Mouse (Mus musculus) heart, postnatal 25 days (tissue): ENCODE measurements around the gene Creg2. TPM values are rescaled to one million over a fixed set of nuclear protein-coding genes. Genes with fewer than 3 reads are reported as not detected.
A peak's percentile ranks its signal among the peaks of the same experiment; 100 is the strongest.
"Not testable (repeated sequence)": the region's sequence is repeated elsewhere in the genome, so short reads cannot be mapped to it uniquely, and the experiment has no call there.

Experiments
- DNase-seq: peaks from one replicate; pipeline ENCODE4 v3.0.0; 2022; ENCODE audit warnings: low spot score
- intact Hi-C: fragments of 180-260 bp; cut with DNase I; formaldehyde crosslinking; loops from one replicate; pipeline ENCODE4 v1.15.1; 2025
- total RNA-seq, 2 experiments: library from RNA; stranded (reverse); gene quantifications; 2 replicates each; pipeline ENCODE4 v1.2.3; 2021

Creg2 gene
- total RNA-seq, 2 experiments from 2014 or later, result not detected

DNA sequence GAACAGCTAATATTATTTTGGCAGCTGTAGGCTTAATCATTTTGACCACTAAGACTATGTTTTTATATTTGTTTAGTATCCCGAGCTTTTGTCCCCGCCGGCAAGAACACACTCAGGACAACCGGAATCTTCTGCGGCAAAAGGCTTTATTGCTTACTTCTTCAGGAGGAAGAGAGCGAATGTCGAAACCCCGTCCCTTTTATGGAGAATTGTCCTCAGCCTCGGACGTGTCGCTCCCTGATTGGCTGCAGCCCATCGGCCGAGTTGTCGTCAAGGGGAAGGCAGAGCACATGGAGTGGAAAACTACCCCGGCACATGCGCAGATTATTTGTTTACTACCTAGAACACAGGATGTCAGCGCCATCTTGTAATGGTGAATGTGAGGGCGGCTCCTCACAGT, 3.6 kb upstream of the Creg2 start:
- intact Hi-C loops, result not testable (repeated sequence)

DNA sequence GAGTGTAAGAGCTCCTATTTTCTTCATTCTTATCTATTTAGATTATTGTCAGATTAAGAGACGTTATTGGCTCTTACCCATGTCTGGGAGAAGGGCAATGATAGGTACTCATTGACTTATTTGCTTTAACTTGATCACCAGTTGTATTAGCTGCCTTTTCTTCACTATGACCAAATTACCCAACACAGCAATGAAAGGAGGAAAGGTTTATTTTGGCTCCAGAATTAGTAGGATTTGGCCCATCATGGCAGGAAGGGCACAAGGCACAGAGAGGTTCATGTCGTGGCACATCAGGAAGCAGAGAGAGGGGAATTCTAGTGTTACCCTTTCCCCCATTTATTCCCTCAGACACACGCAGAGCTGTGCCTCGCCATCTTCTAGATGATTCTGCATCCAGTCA, 1.8 kb upstream of the Creg2 start:
- no peak for DNase-seq
- intact Hi-C loops, result no loop called here

More for the DNA sequence above, 3.6 kb upstream of the Creg2 start:
- not testable (repeated sequence) for DNase-seq

DNA sequence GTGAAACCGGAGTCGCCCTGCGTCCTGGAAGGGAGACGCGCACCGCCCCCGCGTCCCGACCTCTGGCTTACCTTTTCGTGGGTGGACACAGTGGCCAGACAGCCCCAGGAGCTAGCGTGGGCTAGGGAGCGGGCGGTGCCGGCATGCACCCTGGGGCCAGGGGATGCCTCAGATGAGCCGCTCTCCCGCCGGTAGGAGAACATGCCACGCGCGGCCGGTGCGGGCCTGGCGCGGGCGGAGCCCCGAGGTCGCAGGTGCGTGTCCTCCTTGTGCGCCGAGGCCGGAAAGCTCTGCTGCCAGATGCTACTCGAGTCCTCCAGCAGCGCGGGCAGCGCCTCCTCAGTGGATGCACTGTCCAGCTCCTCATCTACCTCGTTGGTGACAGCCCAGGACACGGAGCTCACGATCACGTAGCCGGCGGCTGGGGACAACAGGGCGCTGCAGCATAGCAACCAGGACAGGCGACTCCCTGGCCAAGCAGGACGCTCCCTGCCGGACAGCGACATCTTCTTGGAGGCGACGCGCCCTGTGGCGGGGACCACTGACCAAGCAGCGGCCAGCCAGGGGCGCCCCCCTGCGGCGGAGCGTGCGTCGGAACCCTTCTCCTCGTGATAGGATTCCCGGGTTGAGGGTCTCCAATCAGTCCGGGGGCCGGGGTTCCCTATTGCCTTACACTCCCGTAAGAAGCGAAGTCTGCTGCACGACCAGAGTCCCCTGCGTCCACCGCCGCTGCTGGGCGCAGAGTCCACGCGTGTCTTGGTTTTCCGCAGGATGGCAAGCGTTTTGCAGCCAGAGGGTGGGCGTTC, 636 bp downstream of the Creg2 start:
- intact Hi-C loops, result no loop called here
- DNase-seq, result peak; percentile 16

DNA sequence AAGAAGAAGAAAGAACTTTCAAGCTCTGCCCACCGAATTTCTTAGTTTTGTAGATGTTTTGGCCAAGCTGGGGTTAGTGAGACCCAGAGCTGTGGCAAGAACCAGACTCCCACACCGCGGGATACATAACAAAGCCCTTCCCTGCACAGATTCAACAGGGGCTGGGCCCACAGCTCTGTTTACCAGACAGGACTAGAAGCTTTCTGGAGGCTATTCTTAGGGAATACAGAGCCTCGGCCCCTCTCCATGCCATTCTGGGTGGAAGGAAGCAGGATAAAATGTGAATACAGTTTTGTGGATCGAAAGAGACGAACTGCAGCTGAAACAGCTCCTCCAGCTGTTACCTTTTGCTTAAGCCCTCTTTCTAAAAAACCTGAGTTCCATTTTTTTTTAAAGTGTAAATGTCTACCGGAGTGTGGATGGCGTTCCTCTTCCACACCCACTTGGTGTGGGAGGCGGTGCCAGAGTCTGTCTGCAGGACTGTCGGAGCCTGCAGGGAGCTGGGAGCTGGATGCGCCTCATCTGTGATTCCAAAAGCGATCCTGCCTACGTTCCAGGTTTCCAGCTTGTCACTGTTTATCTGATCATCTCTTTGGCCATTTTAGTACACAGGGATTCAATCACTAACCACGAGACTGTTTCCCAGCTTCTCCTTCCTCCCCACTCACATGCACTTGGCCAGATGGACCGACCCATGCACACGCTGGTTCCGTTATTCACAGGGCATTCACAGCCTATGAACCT, 1.4 kb downstream of the Creg2 start:
- intact Hi-C loops, result no loop called here
- DNase-seq, result no peak

DNA sequence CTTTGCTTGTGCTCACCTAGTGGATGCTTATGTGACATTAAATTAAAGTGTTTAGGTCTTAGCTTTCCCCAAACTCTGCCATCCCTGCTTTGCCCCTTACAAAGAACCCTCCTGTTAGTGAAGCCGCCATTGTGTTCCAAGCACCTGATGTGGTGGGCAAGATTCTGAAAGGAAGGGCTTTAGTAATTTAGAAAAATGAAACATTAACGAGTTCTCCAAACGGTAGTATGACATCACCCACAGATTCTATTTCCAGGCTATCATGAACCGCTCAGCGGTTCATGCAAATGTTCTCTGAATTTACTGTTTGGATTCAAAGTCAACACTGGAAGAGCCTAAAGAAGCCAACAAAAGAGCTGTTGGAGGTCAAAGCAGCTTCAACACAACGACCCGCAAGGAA, 2.7 kb downstream of the Creg2 start:
- intact Hi-C loops, result no loop called here
- no peak for DNase-seq

DNA sequence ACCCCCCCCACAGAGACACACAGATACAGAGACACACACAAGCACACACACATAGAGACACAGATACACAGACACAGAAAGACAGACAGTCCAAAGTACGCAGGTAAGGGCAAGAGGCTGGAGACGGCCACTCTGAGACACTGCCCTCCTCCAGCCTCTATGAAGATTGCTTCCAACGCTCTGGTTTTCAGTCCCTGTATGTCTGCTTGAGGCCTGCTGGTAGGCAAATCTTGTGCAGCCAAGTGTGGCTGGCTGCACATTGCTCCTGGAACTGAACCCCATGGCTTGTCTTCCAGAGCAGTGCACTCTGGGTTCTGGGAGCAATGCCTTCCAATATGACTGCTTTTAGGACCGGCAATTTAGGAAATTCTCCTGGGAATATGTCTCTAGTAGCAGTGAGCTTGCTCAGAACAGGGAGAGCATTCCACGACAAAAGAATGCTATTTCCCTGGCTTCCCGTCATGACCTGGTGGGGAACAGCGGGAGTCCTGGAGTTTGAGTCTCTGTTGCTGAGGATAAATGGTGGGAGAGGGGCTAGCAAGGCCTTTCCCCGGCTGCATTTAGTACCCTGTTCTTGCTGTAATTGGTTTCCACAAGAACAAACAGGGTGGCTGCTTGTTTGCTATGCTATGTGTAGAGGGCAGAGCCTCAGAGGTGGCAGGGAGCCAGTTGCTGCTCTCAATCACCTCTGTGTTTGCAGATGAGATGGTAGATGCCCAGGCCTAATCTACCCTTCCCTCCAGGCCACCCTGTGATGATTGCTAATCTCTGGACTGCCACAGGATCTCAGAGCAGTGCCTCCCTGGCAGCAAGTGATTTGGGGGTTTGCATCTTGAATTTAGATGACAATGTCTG, 5.1 kb downstream of the Creg2 start:
- intact Hi-C loops, result no loop called here
- DNase-seq, result no peak

DNA sequence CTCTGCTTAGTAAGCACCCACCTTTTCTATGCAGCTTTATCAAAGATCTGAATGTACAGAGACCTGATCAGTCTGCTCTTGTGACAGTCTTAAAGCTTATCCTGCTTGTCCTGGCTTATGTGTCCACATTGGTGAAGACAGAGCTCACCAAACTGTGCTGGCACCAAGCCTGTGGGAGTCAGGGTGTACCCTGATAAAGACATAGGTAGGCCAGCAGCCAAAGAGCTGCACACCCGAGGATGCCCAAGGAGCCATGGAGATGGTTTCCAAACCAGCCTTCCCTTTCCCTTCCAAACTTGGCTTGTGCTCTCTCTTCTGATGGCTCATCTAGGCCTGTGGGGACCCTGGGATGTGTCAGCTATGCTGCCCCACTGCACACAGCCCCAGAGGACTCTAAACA, 6.9 kb downstream of the Creg2 start:
- no peak for DNase-seq
- intact Hi-C loops, result no loop called here

DNA sequence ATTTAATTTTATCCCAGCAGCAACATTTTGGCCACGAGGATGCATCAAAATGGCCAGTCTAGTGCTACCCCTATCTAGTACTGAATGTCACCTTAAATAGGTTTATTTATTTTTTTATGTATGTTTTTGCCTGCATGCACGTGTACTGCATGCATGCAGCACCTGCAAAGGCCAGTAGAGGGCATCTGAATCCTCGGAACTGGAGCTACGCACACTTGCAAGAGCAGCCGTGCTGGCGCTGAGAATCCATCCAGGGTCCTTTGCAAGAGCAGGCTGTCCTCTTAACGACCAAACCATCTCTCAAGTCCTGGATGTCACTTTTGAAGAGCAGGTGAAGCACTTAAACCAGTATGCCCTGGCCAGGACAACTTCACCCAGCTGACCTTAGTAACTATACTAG, 9.6 kb downstream of the Creg2 start:
- intact Hi-C loops, result no loop called here

DNA sequence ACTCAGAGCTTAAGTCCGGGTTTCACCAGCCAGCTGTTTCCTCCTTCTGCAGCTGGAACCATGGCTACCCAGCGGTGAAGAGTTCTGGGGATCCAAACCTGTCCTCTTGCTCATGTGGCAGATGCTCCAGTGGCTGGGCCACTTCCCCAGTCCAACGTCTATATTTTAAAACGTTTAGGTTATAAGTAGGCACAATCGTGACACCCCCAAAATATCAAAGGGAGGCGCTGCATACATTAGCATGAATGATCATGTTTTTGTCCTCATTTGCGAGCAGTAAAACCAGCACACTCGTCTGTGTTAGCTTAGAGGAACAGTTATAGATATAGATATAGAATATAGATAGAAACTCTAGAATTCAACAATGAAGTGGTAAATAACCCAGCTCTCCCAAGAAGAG, 14.1 kb downstream of the Creg2 start:
- DNase-seq, result no peak
- intact Hi-C loops, result no loop called here

More for the DNA sequence above, 9.6 kb downstream of the Creg2 start:
- no peak for DNase-seq

DNA sequence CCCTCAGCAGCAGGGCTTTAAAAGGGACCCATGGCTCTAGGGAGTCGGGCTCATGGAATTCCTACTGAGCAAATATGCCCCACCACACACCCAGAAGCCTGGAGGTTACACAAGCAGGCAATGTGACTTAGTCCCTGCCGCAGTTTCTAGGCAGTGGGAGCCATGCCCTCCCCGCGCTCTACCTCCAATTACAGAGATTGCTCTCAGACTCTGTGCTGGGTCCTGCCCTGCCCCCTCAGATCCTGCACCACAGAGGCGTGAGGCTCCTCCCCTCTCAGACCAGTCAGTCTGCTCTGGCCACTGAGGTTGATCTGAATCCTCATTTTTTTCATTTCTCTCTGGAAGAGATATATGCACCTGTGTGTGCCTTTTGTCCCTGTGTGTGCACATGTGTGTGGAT, 14.6 kb downstream of the Creg2 start:
- no peak for DNase-seq
- intact Hi-C loops, result no loop called here

DNA sequence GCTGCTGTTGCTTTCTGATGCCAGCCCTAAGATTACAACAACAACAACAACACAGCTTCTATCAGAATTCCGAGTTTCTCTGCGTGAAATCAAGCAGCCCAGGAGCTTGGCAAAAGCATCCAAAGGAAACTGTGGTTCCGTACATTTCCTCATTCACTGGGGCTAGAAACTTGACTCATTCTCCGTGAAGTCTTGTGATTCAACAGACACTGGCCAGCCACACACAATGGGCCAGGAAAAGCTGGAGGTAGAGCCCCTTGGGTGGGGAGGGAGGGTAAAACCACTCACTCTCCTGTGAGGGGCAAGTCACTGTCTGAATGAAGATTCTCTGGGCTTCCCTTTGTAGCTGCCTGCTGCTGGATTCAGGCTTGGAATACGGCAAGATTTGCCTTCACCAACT, 15.1 kb downstream of the Creg2 start:
- no peak for DNase-seq
- intact Hi-C loops, result no loop called here

DNA sequence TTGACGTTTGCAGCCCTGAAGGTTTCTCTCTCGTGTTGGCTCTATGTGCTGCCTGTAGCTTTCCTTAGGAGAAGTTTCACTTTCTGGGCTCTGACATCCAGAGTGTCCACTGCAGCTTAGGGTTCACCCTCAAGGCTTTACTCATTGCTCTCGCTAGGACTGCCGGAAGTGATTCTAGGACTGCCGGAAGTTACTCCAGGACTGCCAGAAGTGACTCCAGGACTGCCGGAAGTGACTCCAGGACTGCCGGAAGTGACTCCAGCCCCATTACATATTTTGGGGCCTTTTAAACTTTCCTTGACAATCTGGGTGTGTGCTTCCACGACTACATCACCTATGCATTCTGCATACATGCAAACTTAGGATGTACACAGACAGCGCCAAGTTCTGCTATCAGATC, 22.7 kb downstream of the Creg2 start:
- no peak for DNase-seq
- intact Hi-C loops, result no loop called here

DNA sequence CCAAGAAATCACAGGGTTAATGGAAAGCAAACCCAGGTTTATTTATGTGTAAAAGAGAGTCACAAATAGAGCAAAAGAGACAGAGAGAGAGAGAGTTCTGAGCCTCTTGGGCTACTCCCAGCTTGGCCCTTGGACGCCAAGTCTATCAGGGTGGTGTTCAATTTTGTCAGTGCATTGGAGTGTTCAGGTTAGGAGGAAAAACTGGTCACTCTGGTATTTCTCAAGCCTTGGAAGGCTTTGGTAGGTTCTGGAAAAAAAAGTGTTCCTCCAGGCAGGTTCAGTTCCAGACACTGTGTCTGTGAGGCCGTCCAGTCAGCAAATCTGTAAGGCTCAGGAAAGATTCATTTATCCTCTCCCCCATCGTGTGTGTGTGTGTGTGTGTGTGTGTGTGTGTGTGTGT, 25.8 kb downstream of the Creg2 start:
- intact Hi-C loops, result no loop called here
- DNase-seq, result no peak

DNA sequence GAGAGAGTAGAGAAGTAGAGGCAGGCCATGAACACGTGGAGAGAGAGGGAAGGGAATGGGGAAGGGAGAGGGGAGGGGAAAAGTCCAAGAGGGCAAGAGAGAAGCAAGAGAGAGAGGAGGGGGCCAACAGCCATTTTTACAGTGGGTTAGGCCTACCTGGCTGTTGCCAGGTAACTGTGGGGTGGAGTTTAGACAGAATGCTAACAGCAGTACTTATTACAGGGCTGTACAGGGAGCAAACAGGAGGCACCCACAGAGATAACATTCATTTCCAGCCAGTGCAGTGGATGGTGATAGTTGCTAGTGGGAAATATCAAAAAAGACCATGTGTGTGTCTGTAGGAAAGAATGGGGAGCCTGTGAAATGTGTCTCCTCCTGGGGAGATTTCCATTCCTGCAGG, 27.5 kb downstream of the Creg2 start:
- no peak for DNase-seq

DNA sequence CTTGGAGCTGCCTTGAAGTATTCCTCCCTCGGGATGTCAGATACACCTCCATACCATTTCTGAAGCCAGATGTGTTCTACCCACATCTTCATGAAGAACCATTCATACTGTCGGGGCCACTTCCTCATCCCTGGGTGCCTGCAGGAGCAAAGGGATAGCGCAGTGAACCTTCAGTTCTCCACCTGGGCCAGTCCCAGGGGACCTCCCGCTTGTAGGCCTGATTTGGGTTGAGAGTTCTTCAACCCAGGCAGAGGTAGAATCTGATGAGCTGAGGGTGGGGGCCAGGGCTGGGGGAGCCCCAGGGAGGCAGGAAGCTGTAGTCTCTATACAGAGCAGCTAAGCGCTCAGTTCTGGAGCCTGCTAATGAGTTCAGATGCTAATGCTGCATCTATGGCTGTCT, 28.2 kb downstream of the Creg2 start:
- DNase-seq, result no peak
- intact Hi-C loops, result no loop called here

More for the DNA sequence above, 27.5 kb downstream of the Creg2 start:
- intact Hi-C loops, result no loop called here

DNA sequence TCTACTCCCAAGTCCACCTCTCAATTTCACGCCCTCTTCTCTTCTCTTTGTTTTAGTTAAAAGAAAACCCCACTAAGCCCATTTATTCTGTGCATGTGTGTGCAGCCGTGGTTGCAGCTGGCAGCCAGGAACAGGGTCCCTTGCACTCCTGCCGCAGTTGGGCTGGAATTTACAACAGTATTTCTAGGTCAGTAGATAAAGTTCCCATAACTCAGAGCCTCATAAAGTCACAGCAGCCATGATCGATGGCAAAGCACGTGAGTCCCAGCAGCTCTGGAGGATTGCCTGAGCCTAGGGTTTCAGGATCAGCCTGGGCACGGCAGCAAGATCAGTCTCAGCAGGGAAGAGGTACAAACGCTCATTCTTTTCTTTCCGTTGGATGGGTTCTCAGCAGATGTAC, 32.8 kb downstream of the Creg2 start:
- intact Hi-C loops, result loop anchor here (10.0 kb wide), 1 partner anchor 926 kb away; no protein-coding TSS in a partner anchor
- DNase-seq, result no peak

DNA sequence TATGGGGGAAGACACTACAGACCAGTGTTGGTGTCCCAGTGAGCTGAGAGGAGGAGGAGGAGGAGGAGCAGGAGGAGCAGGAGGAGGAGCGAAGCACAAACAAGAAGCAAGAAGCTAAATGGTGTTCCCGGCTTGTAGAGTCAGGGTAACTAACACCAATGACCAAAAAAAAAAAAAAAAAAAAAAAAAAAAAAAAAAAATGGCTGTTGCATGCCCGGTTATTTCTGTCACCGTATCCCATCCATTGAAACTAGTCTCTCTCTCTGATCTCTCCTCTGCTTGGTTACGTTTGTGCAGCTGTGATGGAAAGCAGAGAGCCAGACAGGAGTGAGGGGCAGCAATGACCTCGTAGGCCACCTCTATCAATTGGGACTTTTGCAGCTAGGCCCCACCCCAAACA, 35.7 kb downstream of the Creg2 start:
- DNase-seq, result no peak
- intact Hi-C loops, result loop anchor here (10.0 kb wide), 1 partner anchor 929 kb away; no protein-coding TSS in a partner anchor

DNA sequence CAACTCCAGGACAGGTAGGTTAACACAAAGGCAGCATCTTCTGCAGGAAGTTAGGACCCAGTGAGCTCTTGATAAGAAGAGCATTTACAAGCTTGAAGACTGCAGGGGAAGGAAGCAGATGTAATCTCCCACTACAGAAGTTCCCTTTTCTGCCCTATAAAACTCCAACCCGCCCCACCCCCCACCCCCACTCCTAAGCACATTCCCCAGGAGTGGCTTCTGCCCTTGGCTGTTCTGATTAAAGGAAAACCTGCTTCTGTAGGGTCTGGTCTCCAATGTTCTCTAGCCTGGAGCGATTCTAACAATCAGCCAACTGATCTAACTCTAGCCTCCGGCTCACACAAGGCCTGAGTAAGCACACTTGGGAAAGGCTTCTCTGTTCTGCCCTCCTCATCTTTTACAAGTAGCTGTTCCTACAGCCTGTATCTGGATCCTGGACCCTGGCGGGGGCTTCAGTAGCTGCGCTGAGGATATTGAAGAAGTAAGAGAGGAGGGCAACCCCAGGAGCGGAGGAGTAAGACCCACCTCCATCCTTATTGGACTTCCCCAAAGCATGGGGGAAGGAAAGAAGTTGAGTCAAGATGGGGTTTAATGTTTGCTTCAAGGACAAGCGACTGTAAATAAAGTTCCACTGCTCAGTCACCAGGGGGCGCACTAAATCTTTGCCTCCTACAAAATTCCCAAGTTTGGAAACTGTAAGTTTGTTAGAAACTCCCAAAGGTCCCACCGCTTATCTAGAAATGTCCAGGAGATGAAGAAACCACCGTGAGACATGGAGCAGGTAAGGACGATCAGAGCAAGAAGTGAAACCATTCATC, 36.6 kb downstream of the Creg2 start:
- DNase-seq, result no peak
- intact Hi-C loops, result loop anchor here (10.0 kb wide), 1 partner anchor 930 kb away; no protein-coding TSS in a partner anchor

DNA sequence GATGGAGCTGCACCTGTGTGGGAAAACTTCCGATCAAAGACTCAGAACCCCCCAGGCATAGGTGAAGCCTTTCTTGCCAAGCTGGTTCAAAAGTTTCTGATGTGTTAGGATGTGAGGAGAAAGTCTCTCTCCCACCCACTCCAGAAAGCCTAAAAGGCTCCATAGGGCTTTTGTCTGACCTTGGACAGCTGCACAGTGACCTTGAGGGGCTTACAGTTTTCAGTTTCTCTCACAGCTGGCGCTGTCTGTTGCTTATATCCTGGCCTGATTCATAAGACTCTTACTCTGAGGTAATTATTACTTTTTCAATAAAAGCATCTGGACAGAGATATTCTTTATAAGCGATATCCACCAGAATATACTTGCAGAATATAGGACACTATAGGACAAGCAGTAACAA, 38.2 kb downstream of the Creg2 start:
- intact Hi-C loops, result loop anchor here (10.0 kb wide), 1 partner anchor 932 kb away; no protein-coding TSS in a partner anchor
- DNase-seq, result no peak
